Mouse (Mus musculus) cerebellum, adult 8-10 months (tissue): Measurements from ENCODE around the gene Gm10203.
A peak's percentile ranks its signal among the peaks of the same experiment; 100 is the strongest.
"Not testable (repeated sequence)": the region's sequence is repeated elsewhere in the genome, so short reads cannot be mapped to it uniquely, and the experiment has no call there.

Experiments used
- DNase-seq: peaks from one replicate; pipeline ENCODE4 v3.0.0; 2022

Gene Gm10203

DNA sequence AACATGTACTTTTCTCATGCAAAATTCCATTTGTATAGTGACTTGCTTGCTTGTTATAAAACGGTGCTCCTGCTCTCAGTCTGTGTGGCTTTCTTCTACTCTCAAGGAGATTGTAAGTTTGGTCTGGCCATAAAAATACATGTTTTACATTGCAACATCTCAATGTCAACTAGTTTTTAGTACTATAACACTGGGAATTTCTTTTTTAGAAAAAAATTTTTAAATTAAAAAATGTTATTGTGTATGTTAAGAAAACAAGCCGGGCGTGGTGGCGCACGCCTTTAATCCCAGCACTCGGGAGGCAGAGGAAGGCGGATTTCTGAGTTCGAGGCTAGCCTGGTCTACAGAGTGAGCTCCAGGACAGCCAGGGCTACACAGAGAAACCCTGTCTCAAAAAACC, at the start of gene Gm10203:
Gene Gm10203 (plus strand): TSS at position 301 of the 400 bp plus-strand sequence.
- DNase-seq, result not testable (repeated sequence)

- DNase-seq, result no peak
These were observed 37.6 kb upstream of the Gm10203 start for GRCm38 (mm10) chr6:149092406-149092805.

DNA sequence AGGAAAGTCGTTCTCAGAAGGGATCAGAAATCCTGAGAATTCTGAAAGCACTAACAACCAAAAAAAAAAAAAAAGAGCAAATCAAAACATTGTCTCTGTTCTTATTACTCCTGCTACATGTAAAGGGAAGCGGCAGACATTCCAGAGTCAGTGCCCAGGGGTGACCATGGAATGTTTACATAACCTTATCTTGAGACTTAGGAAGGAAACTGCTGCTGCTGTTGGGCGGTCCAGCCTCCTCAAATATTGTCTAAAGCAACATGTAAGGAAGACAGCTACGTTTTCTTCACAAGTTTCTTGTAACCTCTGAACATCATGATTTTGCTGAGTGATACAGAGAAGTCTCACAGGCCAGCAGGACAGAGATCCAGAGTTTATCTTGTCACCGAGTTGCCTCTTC, 36.5 kb upstream of the Gm10203 start:
- DNase-seq, result no peak

DNA sequence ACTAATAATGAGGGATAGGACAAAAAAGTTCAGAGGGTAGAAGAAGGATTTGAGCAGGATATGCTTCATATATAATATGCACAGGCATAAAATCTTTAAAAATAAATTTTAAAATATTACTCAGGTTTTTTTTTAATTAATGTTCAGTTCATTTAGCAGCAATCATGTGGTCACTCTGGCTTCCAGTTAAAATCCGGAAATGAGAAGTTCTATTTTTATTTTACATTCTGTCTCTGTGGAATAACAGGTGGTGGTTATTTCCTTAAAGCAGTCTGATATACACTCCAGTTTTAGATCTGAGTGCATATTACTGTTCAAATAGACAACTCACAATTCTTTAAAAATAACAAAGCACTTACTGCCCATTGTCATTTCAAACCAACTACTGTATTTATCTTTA, 35.4 kb upstream of the Gm10203 start:
- no peak for DNase-seq

DNA sequence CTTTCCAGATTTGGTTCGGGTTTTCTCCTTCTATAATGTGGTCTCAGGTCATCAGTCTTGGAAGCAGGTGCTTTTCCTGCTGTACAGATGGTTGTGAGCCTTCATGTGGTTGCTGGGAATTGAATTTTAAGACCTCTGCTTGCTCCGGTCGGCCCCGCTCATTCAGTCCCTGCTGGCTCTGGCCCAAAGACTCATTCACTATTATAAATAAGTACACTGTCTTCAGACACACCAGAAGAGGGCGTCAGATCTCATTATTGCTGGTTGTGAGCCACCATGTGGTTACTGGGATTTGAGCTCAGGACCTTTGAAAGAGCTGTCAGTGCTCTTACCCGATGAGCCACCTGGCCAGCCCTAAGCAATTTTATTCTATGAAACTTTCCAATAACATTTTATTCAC, 34.6 kb upstream of the Gm10203 start:
- DNase-seq, result peak; percentile 25

DNA sequence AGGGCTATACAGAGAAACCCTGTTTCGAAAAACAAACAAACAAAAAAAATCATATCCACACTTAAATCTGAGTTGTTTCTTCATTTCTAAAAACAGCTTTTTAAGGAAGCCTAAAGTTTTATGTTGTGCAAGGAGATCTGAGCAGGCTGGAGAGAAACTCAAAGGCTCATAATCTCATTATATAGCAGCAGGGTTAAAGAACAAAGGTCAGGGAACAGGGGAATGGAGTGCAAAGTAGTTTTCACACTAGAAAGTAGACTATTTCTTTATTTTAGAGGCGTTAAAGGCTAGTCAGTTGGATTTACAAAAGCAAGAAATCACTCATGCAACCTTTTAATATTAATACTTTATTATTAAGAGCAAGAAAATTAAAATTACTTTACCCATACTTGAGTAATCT, 33.7 kb upstream of the Gm10203 start:
- DNase-seq, result no peak

- DNase-seq, result no peak
These were observed 32.7 kb upstream of the Gm10203 start for GRCm38 (mm10) chr6:149097276-149097675.

DNA sequence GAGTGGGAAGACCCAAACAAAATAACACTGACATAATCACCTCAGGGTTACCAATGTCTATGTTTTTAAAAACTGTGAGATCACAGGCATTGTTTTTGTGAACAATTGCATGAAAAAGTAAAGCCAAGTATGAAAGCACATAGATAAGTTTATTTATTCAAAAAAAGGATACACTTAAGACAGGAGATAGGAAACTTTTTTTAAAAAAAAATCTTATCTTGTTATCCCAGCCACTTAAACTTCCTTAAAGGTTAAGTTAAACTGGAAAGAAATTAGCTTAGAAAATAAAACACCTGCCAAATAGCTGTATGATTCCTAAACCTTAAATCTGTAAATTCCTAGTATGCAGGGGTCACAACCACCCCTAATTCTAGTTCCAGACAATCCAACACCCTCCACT, 31.0 kb upstream of the Gm10203 start:
- no peak for DNase-seq

DNA sequence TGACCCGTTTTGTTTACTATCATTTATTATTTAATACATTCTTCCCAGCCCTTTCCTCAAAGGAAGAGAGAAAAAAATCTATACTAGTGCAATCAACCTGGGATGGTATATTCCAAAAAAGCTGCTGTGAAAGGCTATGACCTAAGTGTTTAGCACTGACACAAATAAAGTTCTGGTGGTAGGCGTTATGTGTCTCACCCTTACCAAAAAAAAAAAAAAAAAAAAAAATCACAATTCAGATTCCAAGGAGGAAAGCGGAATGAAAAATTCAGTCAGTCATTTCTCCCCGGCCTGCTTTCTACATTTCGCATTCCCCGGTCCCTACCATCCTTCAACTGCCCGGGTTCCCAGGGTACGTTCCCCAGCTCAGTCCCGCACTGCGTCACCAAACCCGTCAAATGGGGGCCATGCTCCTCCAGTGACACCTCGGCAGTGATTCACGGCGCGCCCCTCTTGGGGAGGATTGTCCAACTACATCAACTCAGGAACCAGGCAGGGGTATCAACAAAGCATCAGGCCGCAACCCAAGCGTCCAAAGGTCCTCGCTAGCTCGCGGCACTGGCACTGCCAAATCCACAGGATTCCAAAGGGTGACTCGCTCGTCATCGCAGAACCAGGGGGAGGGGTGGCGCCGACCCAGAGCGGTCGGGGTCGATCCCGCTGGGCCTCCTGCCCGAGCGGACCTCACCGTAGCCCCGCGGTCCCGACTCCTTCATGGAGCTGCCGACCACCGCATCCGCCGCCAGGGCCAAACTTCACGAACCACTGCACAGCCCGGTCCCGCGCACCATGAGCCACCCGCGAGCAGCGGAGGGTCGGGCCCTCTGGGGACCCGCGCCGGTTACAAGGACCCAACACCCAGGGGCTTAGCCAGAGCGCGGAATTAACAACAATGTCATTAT, 29.5 kb upstream of the Gm10203 start:
- peak; percentile 69 for DNase-seq

DNA sequence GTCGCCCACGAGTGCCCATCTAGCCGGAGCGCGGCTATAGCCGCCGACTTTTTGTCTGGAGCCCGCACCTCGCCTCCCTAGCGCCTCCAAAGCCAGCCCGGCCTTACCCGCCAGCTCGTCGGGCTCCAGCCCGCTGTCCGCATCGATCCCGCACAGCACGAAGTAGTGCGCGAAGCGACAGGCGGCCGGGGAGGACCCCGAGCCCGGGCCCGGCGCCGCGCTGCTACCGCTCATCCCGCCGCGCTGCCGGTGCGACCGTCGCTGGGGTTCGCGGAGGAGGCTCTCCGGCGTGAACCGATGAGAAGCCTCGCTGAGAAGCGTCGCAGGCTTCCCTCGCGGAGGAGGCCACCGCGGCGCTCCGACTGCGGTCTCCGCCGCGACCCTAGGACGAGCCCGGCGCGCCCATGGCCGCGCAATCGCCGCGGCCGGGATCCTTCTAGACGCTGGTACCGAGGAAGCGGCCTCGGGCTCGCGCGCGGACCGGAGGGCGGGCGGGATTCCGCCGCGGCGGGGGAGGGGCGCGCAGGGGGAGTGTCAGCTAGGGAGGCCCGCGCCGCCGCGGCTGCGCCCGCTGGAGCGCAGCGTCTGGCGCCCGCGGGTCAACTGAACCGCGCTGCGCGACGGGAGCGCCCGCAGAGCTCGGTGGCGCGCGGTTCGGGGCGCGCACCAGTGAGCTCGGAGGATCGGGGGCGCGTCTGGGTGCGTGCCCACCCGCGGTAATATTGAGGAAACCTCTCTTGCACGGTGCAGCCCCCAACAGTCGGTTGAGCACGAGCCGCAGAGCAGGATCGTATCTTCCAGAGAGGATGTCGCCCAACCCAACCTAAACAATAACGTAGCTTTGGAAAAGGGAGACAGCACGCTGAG, 28.7 kb upstream of the Gm10203 start, which contains the start of gene Dennd5b:
Gene Dennd5b (minus strand): TSS at position 605 of the 867 bp plus-strand sequence.
- peak; percentile 83 for DNase-seq

- DNase-seq, result no peak
These were observed 28.1 kb upstream of the Gm10203 start for GRCm38 (mm10) chr6:149101943-149102243.

DNA sequence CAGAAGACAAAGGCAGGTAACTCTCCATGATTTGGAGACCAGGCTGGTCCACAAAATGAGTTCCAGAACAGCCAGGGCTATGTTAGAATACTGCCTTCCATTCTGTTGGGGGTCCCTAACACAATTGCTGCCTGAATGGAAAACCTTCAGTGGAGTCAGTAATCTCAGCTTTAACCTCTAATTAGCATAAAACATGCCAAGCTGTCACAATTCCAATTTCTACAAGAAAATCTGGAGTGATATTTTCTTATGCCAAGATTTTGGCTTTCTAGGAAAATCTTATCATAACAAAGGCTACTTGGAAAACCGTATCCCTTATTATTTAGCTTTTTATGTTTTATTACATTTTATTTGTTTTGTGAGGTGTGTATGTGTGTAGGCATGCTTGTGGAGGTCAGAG, 26.5 kb upstream of the Gm10203 start:
- DNase-seq, result no peak

GRCm38 (mm10) chr6:149107615-149108014, 22.4 kb upstream of the Gm10203 start:
- DNase-seq, result no peak

- DNase-seq, result no peak
These were observed 21.1 kb upstream of the Gm10203 start for GRCm38 (mm10) chr6:149108909-149109308.

- DNase-seq, result no peak
These were observed 13.0 kb upstream of the Gm10203 start for GRCm38 (mm10) chr6:149116992-149117391.

DNA sequence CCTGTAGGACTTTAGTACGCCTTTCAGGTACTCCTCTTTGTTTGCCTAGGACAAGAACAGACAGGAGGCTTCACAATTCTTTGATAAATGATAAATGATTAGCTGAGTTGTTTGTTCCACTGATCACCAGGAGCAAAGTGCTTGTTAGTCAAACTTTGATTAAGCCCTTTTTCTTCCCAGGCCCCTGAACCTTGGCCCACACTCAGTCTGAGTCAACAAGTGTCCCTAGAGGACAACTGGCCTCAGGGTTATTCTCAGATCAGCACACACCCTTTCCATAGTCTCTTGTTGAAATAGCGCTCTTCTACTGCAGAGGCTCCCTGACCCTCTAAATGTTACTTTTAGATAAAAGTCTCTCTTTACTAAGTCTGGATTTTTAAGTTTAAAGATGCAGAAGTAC, 11.0 kb upstream of the Gm10203 start:
- no peak for DNase-seq

DNA sequence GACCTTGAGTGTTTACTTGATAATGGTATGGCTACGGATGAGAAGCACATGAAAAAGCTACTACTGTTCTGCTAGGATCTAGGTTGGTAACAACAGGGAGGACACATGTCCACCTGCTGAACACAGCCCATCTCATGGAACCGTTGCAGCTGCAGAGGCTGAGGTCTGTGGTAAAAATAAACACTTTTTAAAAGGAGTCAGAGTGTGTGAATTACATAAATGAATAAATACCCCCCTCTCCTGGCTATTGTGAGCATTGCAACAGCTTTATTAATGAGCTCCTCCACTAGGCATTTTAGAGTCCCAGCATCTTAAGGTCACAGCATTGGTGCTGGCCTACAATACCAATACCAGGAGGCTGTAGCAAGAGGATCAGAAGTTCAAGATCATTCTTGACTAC, 10.1 kb upstream of the Gm10203 start:
- peak; percentile 77 for DNase-seq

GRCm38 (mm10) chr6:149123042-149123441, 6.9 kb upstream of the Gm10203 start:
- DNase-seq, result no peak

DNA sequence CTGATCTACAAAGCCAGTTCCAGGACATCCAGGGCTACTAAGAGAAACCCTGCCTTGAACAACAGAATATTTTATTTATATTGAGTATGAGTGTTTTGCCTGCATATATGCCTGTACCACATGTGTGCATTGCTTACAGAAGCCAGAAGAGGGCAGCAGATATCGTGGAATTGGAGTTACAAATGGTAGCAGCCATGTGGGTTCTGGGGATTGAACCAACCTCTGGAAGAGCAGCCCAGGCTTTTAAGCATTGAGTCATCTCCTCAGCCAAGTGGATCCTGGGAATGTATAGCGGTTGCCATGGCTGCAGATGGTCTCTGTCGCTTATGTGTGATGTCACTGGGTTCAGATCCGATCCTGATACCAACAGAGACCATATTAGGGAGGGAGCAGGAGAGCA, 3.3 kb upstream of the Gm10203 start:
- DNase-seq, result no peak

DNA sequence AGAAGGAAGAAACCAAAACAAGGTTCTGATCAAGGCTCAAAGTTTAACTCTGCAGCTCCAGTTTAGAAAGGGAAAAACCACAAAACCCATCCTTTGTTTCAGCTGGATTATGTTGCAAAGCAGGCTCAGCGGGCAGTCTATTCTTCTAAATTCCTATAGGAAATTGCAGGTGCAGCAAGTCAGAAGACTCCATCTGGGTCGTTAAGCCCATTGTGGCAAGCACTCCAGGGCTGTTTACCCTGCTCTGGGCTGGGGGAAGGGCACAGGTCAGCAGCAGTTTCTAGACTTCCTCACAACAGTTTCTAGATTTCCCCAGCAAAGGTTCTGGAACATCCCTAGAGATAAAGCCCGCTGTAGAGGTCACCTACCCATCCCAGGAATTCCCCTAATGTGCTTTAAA, 1.1 kb downstream of the Gm10203 start:
- DNase-seq, result no peak

DNA sequence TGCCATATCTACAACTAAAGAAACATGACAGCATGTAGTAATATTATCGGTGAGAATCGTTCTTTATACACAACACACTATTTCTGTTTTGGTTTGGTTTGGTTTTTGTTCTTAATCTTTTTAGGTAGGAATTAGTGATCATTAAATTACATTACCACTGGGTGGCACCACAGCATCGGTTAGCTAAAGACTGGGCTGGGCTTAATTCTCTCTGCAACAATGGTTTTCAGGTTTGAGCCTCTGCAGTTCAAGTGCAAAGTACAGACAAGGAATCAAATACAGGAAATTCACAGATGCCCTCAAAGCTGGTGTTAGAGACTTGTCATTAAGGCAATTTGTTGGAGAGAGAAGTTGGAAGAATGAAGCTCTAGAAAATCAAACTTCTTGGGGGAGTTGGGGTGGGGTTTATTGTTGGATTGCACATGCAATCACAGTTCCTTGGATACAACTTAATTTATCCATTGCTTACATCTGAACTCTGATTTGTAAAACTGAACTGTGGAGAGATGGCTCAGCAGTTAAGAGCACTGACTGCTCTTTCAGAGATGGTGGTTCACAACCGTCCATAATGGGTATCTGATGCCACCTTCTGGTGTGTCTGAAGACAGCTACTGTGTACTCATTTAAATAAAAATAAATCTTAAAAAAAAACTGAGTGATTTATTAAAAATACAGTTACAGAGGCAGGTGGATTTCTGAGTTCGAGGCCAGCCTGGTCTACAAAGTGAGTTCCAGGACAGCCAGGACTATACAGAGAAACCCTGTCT, 2.5 kb downstream of the Gm10203 start:
- peak; percentile 24 for DNase-seq

DNA sequence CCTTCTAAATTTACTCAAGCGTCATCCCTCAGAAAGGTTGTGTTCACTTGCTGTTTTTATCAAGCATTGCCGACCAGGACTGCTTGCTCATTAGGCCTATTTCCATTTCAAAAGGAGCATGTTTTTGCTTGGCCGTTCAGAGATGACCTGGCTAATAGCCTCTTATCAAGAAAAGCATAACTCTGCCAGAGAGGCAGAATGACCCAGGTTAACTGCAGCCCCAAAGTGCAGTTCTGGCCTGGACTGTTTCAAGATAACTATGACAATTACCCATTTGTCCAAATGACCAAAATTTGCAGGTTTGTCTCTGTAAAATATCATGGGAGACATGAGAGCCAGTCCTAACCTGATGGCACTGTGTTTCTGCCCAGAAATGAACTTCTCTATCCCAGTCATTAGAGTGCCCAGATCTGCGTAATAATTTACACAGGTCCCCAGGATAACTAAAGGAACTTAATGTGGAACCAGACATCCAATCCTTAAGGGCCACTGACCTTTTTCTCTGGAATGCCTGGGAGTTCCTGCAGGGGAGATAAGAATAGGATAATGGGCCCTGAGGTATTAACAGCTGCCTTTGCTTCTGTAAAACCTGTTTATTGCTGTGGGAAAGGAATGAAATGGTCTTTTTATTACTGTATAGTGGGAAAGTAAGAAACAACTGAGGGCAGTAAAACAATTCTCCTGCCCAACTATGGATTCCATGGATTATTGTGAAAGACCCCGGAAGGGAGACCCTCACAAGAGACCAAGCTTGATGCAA, 4.6 kb downstream of the Gm10203 start:
- no peak for DNase-seq
